Mouse (Mus musculus): ENCODE measurements around the gene Dap. TPM values are rescaled to one million over a fixed set of nuclear protein-coding genes. Genes with fewer than 3 reads are reported as not detected.
A peak's percentile ranks its signal among the peaks of the same experiment; 100 is the strongest.

Gene Dap
- polyA plus RNA-seq, 1 experiment from 2014 or later, result 35.2 TPM

DNA sequence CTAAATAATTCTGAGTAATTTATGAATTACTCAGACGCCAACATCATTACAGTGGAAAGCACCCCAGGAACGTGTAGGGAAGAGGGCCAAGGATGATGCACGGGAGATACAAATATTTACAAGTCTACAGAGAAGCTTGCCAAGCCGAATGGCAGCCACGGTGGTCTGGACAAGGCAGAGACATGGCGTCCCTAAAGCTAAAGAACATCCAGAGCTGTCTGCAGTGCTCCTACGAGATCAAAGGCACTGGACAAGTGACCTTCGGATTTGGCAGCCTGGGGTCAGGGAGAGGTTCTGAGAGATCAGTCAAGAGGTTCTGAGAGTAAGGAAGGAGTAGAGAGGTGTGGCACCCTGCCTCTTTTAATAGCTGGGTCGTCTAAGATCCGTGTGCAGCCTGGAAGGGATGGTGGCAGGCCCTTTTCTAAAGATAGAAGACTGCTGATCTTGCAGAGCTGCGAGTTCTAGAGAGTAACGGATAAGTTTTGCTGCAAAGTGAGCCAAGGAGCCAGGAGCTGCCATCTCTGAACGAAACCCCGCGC is 449 bp upstream of the Dap start:
- Histone ChIP-seq H3K9ac (peak overlapping the region; percentile 90), H3K27ac (peak overlapping the region; percentile 74), H3K27me3 (no peaks in the 10 kb centered on the region), H3K4me3 (peak overlapping the region; percentile 70), H3K9me3 (no peaks in the 10 kb centered on the region), H3K4me1 (replicated peaks) (peaks cover 17% of the 10 kb centered on the region), H3K4me2 (peak overlapping the region; percentile 72), H3K36me3 (no peaks in the 10 kb centered on the region)
- WGBS, result 49% methylated on average over 15 of the region's 15 CpGs
- peak; percentile 45; the same call in 1 of the 2 replicates for ATAC-seq (ENCODE audit: low FRiP score)

GRCm38 (mm10) chr15:31224806-31225642 is 910 bp downstream of the Dap start:
- Histone ChIP-seq H3K36me3 (no peaks in the 10 kb centered on the region), H3K27ac (peak overlapping the region; percentile 93), H3K9me3 (no peaks in the 10 kb centered on the region), H3K4me2 (peak overlapping the region; percentile 72), H3K27me3 (no peaks in the 10 kb centered on the region), H3K9ac (peak overlapping the region; percentile 90), H3K4me1 (replicated peaks) (peaks cover 17% of the 10 kb centered on the region), H3K4me3 (peak overlapping the region; percentile 70)
- WGBS, result 37% methylated on average over 13 of the region's 13 CpGs
- ATAC-seq (ENCODE audit: low FRiP score), result no peak

GRCm38 (mm10) chr15:31225643-31226325 is 1.7 kb downstream of the Dap start:
- Histone ChIP-seq H3K27ac (no peak overlapping the region), H3K36me3 (no peaks in the 10 kb centered on the region), H3K4me2 (peak overlapping the region; percentile 72), H3K9me3 (no peaks in the 10 kb centered on the region), H3K4me3 (peak overlapping the region; percentile 70; the same call in 1 of the 2 replicates), H3K27me3 (no peaks in the 10 kb centered on the region), H3K4me1 (replicated peaks) (peaks cover 17% of the 10 kb centered on the region), H3K9ac (no peak overlapping the region)
- ATAC-seq (ENCODE audit: low FRiP score), result no peak
- WGBS, result 88% methylated on average over 4 of the region's 4 CpGs

GRCm38 (mm10) chr15:31226464-31226863 is 2.4 kb downstream of the Dap start:
- Histone ChIP-seq H3K9me3 (no peaks in the 10 kb centered on the region), H3K4me2 (0 out of 2 replicates have a peak overlapping the region, but pooled peaks have one; percentile 15), H3K9ac (no peak overlapping the region), H3K27me3 (no peaks in the 10 kb centered on the region), H3K4me3 (no peak overlapping the region), H3K4me1 (replicated peaks) (peaks cover 17% of the 10 kb centered on the region), H3K27ac (no peak overlapping the region), H3K36me3 (no peaks in the 10 kb centered on the region)
- no peak for ATAC-seq (ENCODE audit: low FRiP score)
- WGBS, result 85% methylated on average over 6 of the region's 6 CpGs

DNA sequence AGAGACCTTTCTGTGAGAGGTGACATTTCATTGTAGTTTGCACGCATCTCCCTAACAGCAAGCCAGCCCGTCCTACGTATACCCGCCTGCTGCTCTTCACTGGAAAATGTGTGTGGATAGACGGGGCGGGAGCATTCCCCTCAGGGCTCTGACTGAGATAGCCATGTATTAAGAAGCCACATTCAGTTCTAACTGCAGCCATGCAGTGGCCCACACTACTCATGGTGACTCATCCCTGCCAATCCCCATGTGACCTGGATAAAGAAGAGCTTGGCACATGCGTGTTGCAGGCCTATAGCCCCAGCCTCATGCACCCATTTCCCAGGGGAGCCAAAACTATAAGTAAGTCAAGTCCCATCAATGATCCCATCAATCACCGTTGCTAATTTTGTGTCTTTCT is 3.7 kb downstream of the Dap start:
- H3K9me3 ChIP-seq, result no peaks in the 10 kb centered on the region
- no peak overlapping the region for H3K4me2 ChIP-seq
- no peak overlapping the region for H3K4me3 ChIP-seq
- H3K27ac ChIP-seq, result no peak overlapping the region
- no peak for ATAC-seq (ENCODE audit: low FRiP score)
- H3K4me1 ChIP-seq (replicated peaks), result peaks cover 17% of the 10 kb centered on the region
- H3K9ac ChIP-seq, result no peak overlapping the region
- 86% methylated on average over 8 of the region's 8 CpGs for WGBS
- H3K27me3 ChIP-seq, result no peaks in the 10 kb centered on the region
- H3K36me3 ChIP-seq, result no peaks in the 10 kb centered on the region

DNA sequence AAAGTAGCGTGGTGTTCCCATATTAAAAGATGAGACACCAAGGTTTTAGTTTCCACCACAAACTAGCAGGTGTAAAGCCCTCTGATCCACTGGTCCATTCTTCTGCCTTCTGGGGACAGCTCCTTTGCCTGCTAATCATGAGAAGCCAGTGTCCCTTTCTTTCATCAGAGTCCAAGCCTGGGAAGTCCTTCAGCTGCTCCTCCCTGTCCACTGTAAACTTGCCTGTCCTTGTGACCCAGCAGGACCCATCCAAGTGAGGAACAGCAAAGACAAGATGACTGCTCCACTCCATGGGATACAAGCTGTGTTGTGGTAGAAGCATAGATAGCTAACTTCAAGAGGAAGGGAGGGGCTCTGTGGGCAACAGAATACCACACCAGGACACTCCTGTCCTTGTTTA is 8.9 kb downstream of the Dap start:
- no peak for ATAC-seq (ENCODE audit: low FRiP score)
- Histone ChIP-seq H3K9ac (no peak overlapping the region), H3K27me3 (no peaks in the 10 kb centered on the region), H3K36me3 (peaks cover 5% of the 10 kb centered on the region; the same call in 1 of the 2 replicates), H3K4me3 (no peak overlapping the region), H3K4me1 (replicated peaks) (no peaks in the 10 kb centered on the region), H3K9me3 (no peaks in the 10 kb centered on the region), H3K4me2 (no peak overlapping the region), H3K27ac (no peak overlapping the region)
- 97% methylated on average over 1 of the region's 1 CpGs for WGBS

- no peak for ATAC-seq (ENCODE audit: low FRiP score)
- H3K9ac ChIP-seq, result no peak overlapping the region
Observed at GRCm38 (mm10) chr15:31235794-31236548, 11.9 kb downstream of the Dap start.

GRCm38 (mm10) chr15:31236549-31236907 is 12.4 kb downstream of the Dap start:
- ATAC-seq (ENCODE audit: low FRiP score), result no peak
- Histone ChIP-seq H3K9me3 (no peaks in the 10 kb centered on the region), H3K4me3 (no peak overlapping the region), H3K4me2 (no peak overlapping the region), H3K36me3 (peaks cover 5% of the 10 kb centered on the region; the same call in 1 of the 2 replicates), H3K9ac (no peak overlapping the region), H3K27ac (no peak overlapping the region), H3K4me1 (replicated peaks) (no peaks in the 10 kb centered on the region), H3K27me3 (no peaks in the 10 kb centered on the region)
- WGBS, result 93% methylated on average over 9 of the region's 9 CpGs

More at GRCm38 (mm10) chr15:31235794-31236548, 11.9 kb downstream of the Dap start:
- Histone ChIP-seq H3K4me2 (no peak overlapping the region), H3K36me3 (peaks cover 5% of the 10 kb centered on the region; the same call in 1 of the 2 replicates), H3K9me3 (no peaks in the 10 kb centered on the region), H3K4me1 (replicated peaks) (no peaks in the 10 kb centered on the region), H3K27ac (no peak overlapping the region), H3K27me3 (no peaks in the 10 kb centered on the region), H3K4me3 (no peak overlapping the region)
- 92% methylated on average over 9 of the region's 9 CpGs for WGBS

- H3K4me3 ChIP-seq, result no peak overlapping the region
- H3K4me1 ChIP-seq (replicated peaks), result no peaks in the 10 kb centered on the region
- no peak overlapping the region for H3K4me2 ChIP-seq
- peaks cover 12% of the 10 kb centered on the region for H3K36me3 ChIP-seq
- H3K9ac ChIP-seq, result no peak overlapping the region
- H3K27me3 ChIP-seq, result no peaks in the 10 kb centered on the region
- ATAC-seq (ENCODE audit: low FRiP score), result no peak
- WGBS, result 77% methylated on average over 11 of the region's 11 CpGs
- H3K27ac ChIP-seq, result no peak overlapping the region
- H3K9me3 ChIP-seq, result peaks cover 6% of the 10 kb centered on the region
Observed at GRCm38 (mm10) chr15:31237368-31237767, 13.3 kb downstream of the Dap start.

GRCm38 (mm10) chr15:31237898-31238297 is 13.8 kb downstream of the Dap start:
- WGBS, result 78% methylated on average over 5 of the region's 5 CpGs
- no peak overlapping the region for H3K4me3 ChIP-seq

GRCm38 (mm10) chr15:31238611-31239010 is 14.5 kb downstream of the Dap start:
- Histone ChIP-seq H3K36me3 (peaks cover 12% of the 10 kb centered on the region), H3K9me3 (peaks cover 6% of the 10 kb centered on the region), H3K4me1 (replicated peaks) (no peaks in the 10 kb centered on the region), H3K9ac (no peak overlapping the region), H3K4me2 (no peak overlapping the region), H3K27ac (no peak overlapping the region), H3K27me3 (no peaks in the 10 kb centered on the region), H3K4me3 (no peak overlapping the region)
- no peak for ATAC-seq (ENCODE audit: low FRiP score)
- WGBS, result 85% methylated on average over 11 of the region's 11 CpGs

More at GRCm38 (mm10) chr15:31237898-31238297, 13.8 kb downstream of the Dap start:
- H3K4me2 ChIP-seq, result no peak overlapping the region
- H3K9me3 ChIP-seq, result peaks cover 6% of the 10 kb centered on the region
- H3K36me3 ChIP-seq, result peaks cover 12% of the 10 kb centered on the region
- H3K27ac ChIP-seq, result no peak overlapping the region
- no peak overlapping the region for H3K9ac ChIP-seq
- ATAC-seq (ENCODE audit: low FRiP score), result no peak
- H3K27me3 ChIP-seq, result no peaks in the 10 kb centered on the region
- no peaks in the 10 kb centered on the region for H3K4me1 ChIP-seq (replicated peaks)

DNA sequence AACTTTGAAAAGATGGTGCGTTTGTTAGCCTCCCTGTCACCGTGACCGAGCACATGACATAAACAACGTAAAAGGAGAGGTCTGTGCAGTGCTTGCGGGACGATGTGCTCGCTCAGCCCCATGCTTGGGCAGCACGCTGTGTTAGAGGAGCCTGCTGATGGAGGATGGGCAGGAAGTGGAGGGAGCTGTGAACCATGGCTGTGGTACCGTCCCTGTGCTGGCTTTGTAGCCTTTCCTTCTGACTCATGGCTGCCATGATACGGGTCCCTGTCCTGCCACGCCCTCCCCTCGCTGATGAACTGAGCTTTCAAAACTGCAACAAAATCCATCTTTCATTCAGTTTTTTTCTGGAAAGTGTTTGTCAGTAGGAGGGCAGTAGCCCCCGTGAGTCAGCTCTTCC is 15.6 kb downstream of the Dap start:
- H3K27ac ChIP-seq, result no peak overlapping the region
- H3K4me3 ChIP-seq, result no peak overlapping the region
- H3K4me1 ChIP-seq (replicated peaks), result no peaks in the 10 kb centered on the region
- H3K27me3 ChIP-seq, result no peaks in the 10 kb centered on the region
- H3K4me2 ChIP-seq, result no peak overlapping the region
- 87% methylated on average over 13 of the region's 13 CpGs for WGBS
- peaks cover 12% of the 10 kb centered on the region for H3K36me3 ChIP-seq
- H3K9me3 ChIP-seq, result peaks cover 6% of the 10 kb centered on the region
- ATAC-seq (ENCODE audit: low FRiP score), result peak; percentile 22; the same call in 1 of the 2 replicates
- H3K9ac ChIP-seq, result no peak overlapping the region
